Mouse (Mus musculus) ES-Bruce4 (cell line): ENCODE data around the gene Dtnb.

Experiments used
- CTCF ChIP-seq: IDR thresholded peaks from one replicate; pipeline ENCODE4 v1.8.1; 2011; ENCODE audit warnings: low read depth, low read length
- EP300 ChIP-seq: IDR thresholded peaks from 2 replicates; pipeline ENCODE4 v1.6.1; 2011; ENCODE audit warnings: low read depth, low read length; ENCODE audit not compliant: insufficient read depth
- POLR2A ChIP-seq: IDR thresholded peaks from one replicate; pipeline ENCODE4 v1.8.1; 2011; ENCODE audit warnings: low read length; ENCODE audit not compliant: insufficient read depth

GRCm38 (mm10) chr12:3783196-3783825, 211.1 kb downstream of the Dtnb start:
- no peak for TF ChIP-seq CTCF
- TF ChIP-seq EP300 = no peak
- TF ChIP-seq POLR2A = no peak
